Mouse (Mus musculus): Measurements from ENCODE around the gene Rnf26. TPM values are rescaled to one million over a fixed set of nuclear protein-coding genes. Genes with fewer than 3 reads are reported as not detected.

Rnf26 gene
- total and polyA plus RNA-seq, 2 experiments from 2014 or later: 24.3 to 38.0 TPM

DNA sequence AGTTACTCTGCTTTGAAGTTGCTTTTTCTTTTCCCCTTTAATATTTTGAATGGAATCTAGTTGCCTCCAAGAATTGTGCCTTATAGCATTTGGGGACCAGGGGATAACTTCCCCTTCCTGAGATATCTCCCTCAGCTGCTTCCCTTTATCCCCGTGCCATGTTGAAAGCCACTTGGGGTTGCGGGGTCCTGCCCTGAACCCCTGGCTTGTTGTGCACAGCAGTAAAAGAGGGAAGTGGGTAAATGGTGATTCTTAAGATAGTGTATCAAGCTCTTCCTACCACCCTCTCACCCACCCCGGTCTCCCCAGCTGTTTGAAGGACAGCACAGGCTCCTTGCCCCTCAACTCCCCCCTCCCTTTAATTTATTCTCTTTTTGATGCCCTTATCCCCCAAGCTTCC lies 18.6 kb downstream of the Rnf26 start:
- Histone ChIP-seq H3K4me1 (ENCODE audit: insufficient read depth, low read length) (no peaks in the 10 kb centered on the region; the same call in 1 of the 2 replicates), H3K9ac (replicated peaks; ENCODE audit: low read length) (no peak overlapping the region), H3K27me3 (ENCODE audit: insufficient read depth, low read length) (no peaks in the 10 kb centered on the region), H3K4me2 (ENCODE audit: low read depth, low read length) (no peak overlapping the region), H3K4me3 (ENCODE audit: low read length) (no peak overlapping the region), H3K36me3 (ENCODE audit: insufficient read depth, low read length) (no peaks in the 10 kb centered on the region; the same call in 1 of the 2 replicates), H3K27ac (no peak overlapping the region), H3K9me3 (ENCODE audit: low read length) (no peaks in the 10 kb centered on the region)
- no peak for TF ChIP-seq CTCF (IDR thresholded peaks at IDR 0.05; ENCODE audit: low read depth)
- ATAC-seq: no peak
- WGBS: 93% methylated on average over 3 of the region's 3 CpGs
- no peak for DNase-seq (ENCODE audit: low spot score)

DNA sequence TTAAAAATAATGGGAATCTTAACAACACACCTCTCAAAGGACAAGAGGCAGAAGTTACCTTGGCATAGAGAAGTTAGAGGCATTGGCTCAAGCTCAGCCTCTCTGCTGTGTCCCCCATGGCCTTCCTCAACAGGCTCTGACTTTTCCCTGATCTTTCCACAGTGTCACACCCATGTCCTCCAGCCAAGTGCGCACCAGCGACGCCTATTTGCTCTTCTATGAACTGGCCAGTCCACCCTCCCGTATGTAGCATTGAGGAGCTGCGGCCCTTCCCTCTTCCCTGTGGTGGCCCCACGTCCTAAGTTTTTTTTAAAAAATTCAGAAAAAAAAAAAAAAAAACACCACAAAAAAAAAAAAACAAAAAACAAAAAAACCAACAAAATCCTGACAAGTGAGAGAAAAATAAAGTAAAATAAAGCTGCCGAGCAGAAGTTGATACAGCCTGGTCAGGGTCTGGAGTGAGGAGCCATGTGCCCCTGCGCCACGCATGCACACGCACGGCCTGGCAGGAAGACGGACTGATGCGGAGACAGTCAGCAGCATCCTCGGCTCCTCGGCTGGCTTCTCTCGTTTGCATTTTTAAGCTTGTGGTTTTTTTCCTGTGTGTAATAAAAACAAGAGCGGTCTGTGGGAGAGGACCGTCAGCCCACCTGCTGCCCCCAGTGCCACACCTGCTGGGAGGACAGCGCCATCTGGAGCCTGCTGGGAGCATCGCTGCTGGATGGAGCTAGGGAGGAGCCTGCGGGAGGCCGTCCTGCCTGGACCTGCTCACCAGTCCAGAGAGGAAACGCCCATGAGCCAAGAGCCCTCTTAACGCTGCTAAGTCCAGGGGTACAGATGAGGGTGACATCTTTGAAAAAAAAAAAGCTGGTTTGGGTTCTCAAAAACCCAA lies 19.5 kb downstream of the Rnf26 start:
- TF ChIP-seq CTCF (IDR thresholded peaks at IDR 0.05; ENCODE audit: low read depth): peak; percentile 90
- no peaks in the 10 kb centered on the region; the same call in 1 of the 2 replicates for H3K4me1 ChIP-seq (ENCODE audit: insufficient read depth, low read length)
- WGBS: 28% methylated on average over 24 of the region's 24 CpGs
- ATAC-seq: peak; percentile 79
- H3K27ac ChIP-seq: no peak overlapping the region
- no peak overlapping the region for H3K9ac ChIP-seq (replicated peaks; ENCODE audit: low read length)
- peak overlapping the region; percentile 3; the same call in 1 of the 2 replicates for H3K4me3 ChIP-seq (ENCODE audit: low read length)
- H3K36me3 ChIP-seq (ENCODE audit: insufficient read depth, low read length): no peaks in the 10 kb centered on the region; the same call in 1 of the 2 replicates
- H3K27me3 ChIP-seq (ENCODE audit: insufficient read depth, low read length): no peaks in the 10 kb centered on the region
- peak overlapping the region; percentile 36 for H3K4me2 ChIP-seq (ENCODE audit: low read depth, low read length)
- DNase-seq (ENCODE audit: low spot score): peak; percentile 86
- H3K9me3 ChIP-seq (ENCODE audit: low read length): no peaks in the 10 kb centered on the region

DNA sequence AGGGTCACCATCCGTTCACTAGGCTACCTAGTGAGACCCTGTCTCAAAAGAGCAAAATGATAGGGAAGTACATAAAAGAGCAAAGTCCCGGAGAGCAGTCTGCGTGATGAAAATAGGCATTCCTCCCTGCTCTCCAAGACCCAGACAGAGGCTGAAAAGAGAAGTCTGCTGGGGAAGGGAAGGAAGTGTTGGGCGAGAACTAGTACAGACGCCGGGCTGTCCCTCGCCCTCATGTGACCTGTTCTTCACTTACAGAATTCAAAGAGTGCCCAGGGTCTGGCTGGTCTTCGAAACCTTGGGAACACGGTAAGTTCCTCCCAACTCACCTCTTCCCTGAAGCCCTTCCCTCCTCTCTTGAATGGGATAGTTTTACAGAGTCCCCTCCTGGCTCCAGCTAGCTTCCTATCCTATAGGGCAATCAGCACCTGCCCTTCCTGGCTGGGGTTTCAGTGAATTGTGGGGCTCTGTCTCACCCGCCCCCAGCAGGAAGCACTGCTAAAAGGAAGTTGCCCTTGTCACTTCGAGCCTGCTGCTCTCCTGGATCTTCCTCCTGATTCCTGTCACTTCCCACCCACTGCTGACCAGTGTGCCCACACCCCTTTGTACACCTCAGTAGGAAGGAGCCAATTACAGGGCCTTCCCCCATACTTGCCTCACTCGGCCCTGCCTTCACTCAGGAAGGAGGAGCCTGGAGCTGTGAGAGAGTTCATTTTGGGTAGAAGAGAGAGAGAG lies 24.3 kb downstream of the Rnf26 start:
- Histone ChIP-seq H3K4me1 (ENCODE audit: insufficient read depth, low read length) (peaks cover 19% of the 10 kb centered on the region), H3K27ac (no peak overlapping the region), H3K36me3 (ENCODE audit: insufficient read depth, low read length) (no peaks in the 10 kb centered on the region; the same call in 1 of the 2 replicates), H3K9me3 (ENCODE audit: low read length) (no peaks in the 10 kb centered on the region), H3K4me2 (ENCODE audit: low read depth, low read length) (no peak overlapping the region), H3K9ac (replicated peaks; ENCODE audit: low read length) (no peak overlapping the region), H3K4me3 (ENCODE audit: low read length) (no peak overlapping the region), H3K27me3 (ENCODE audit: insufficient read depth, low read length) (0 out of 2 replicates have a peak, but pooled peaks cover 7% of the 10 kb centered on the region)
- DNase-seq (ENCODE audit: low spot score): no peak
- 71% methylated on average over 12 of the region's 12 CpGs for WGBS
- no peak for ATAC-seq
- no peak for TF ChIP-seq CTCF (IDR thresholded peaks at IDR 0.05; ENCODE audit: low read depth)

DNA sequence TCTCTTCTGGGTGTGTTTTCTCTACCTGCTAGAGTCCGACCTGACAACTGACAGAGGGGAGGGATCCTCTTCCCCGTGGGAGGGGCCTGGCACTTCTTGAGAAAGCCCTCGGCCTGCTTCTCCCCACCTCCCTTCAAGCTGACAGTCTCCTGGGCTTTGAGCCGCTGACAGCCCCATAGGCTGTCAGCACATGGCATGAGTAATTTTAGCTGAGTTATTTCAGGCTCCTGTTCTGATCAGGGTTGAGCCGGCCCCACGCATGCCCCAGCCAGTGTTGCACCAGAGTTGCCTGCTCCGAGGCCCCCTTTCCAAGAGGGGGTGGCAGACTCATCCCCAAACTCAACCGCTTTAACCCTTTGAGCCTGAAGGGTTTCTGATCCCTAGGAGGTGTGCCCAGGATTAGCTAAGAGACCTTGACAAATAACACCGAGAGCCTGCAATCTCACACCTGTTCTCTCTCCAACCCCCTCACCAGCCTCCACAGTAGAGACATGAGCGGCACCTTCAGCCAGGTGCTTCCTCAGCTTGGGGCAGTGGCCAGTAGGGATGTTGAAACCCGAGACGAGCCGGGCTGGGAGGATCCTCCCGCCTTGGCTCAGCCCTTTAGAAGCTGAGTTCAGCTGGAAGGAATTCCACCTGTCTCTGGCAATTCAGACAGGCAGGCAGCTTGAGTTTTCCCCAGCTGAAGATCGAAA lies 25.4 kb downstream of the Rnf26 start:
- H3K4me3 ChIP-seq (ENCODE audit: low read length): no peak overlapping the region
- no peak for TF ChIP-seq CTCF (IDR thresholded peaks at IDR 0.05; ENCODE audit: low read depth)
- no peaks in the 10 kb centered on the region; the same call in 1 of the 2 replicates for H3K36me3 ChIP-seq (ENCODE audit: insufficient read depth, low read length)
- H3K9me3 ChIP-seq (ENCODE audit: low read length): no peaks in the 10 kb centered on the region
- no peak for DNase-seq (ENCODE audit: low spot score)
- peak overlapping the region; percentile 23; the same call in 1 of the 2 replicates for H3K4me2 ChIP-seq (ENCODE audit: low read depth, low read length)
- no peak for ATAC-seq
- H3K4me1 ChIP-seq (ENCODE audit: insufficient read depth, low read length): peaks cover 22% of the 10 kb centered on the region
- 25% methylated on average over 15 of the region's 15 CpGs for WGBS
- no peak overlapping the region for H3K27ac ChIP-seq
- 0 out of 2 replicates have a peak, but pooled peaks cover 7% of the 10 kb centered on the region for H3K27me3 ChIP-seq (ENCODE audit: insufficient read depth, low read length)
- 0 out of 2 replicates have a peak overlapping the region, but pooled peaks have one; percentile 30 for H3K9ac ChIP-seq (replicated peaks; ENCODE audit: low read length)

DNA sequence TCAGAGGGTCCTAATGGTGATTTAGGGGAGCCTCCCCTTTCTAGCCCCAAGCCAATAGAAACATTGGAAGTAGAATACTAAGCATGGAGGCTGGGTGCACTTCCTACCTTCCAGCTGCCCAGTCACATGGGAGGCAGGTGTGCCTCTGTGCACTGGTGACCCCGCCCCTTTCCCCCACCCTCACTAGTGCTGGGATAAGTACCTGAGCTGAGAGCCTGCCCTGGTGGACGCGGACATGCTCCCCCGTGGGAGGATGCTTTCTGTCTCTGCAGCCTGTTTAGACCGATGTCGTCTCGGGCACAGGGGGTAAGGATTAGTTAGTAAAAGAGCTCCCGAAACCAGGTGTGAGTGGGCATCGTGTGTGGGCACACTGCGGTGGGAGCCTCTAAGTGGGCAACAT lies 26.4 kb downstream of the Rnf26 start:
- Histone ChIP-seq H3K9ac (replicated peaks; ENCODE audit: low read length) (no peak overlapping the region), H3K27me3 (ENCODE audit: insufficient read depth, low read length) (peaks cover 14% of the 10 kb centered on the region; the same call in 1 of the 2 replicates), H3K36me3 (ENCODE audit: insufficient read depth, low read length) (no peaks in the 10 kb centered on the region), H3K4me1 (ENCODE audit: insufficient read depth, low read length) (peaks cover 22% of the 10 kb centered on the region), H3K4me3 (ENCODE audit: low read length) (no peak overlapping the region), H3K9me3 (ENCODE audit: low read length) (no peaks in the 10 kb centered on the region), H3K27ac (no peak overlapping the region), H3K4me2 (ENCODE audit: low read depth, low read length) (peak overlapping the region; percentile 93; the same call in 1 of the 2 replicates)
- 48% methylated on average over 10 of the region's 10 CpGs for WGBS
- DNase-seq (ENCODE audit: low spot score) (no peak), ATAC-seq (no peak)
- TF ChIP-seq CTCF (IDR thresholded peaks at IDR 0.05; ENCODE audit: low read depth): no peak
